Mouse (Mus musculus): ENCODE measurements around the gene Gm3468.
"Not testable (repeated sequence)": the region's sequence is repeated elsewhere in the genome, so short reads cannot be mapped to it uniquely, and the experiment has no call there.

- not testable (repeated sequence) for TF ChIP-seq CTCF (IDR thresholded peaks at IDR 0.05; ENCODE audit: control insufficient read depth, insufficient read depth, insufficient replicate concordance, low read depth, low read length); POLR2A (IDR thresholded peaks at IDR 0.05; ENCODE audit: control insufficient read depth, low read depth, low read length)
Measured at GRCm38 (mm10) chr14:6125707-6126106, 17.2 kb upstream of the Gm3468 start, which contains the start of gene Gm3476.
